Mouse (Mus musculus): Measurements from ENCODE around the gene Isyna1.

Isyna1 gene

GRCm38 (mm10) chr8:70593961-70594609 lies at the start of gene Isyna1:
TSS of gene Isyna1 (plus strand) at chr8:70594373.
- no peak for DNase-seq (ENCODE audit: low read depth in 1 of 2, low spot score in 2 of 2)

- DNase-seq (ENCODE audit: low read depth in 1 of 2, low spot score in 2 of 2), result peak in 1 of 2 experiments; percentile 36
Measured at GRCm38 (mm10) chr8:70546412-70546811, 47.8 kb upstream of the Isyna1 start.

- DNase-seq (ENCODE audit: low read depth in 1 of 2, low spot score in 2 of 2), result no peak
Measured at GRCm38 (mm10) chr8:70547762-70548161, 46.4 kb upstream of the Isyna1 start.

- DNase-seq (ENCODE audit: low read depth in 1 of 2, low spot score in 2 of 2), result no peak
Measured at GRCm38 (mm10) chr8:70549412-70550184, 44.6 kb upstream of the Isyna1 start.

GRCm38 (mm10) chr8:70551558-70552161 lies 42.5 kb upstream of the Isyna1 start:
- DNase-seq (ENCODE audit: low read depth in 1 of 2, low spot score in 2 of 2), result no peak

- DNase-seq (ENCODE audit: low read depth in 1 of 2, low spot score in 2 of 2), result no peak
Measured at GRCm38 (mm10) chr8:70552836-70553235, 41.3 kb upstream of the Isyna1 start.

GRCm38 (mm10) chr8:70553740-70554139 lies 40.4 kb upstream of the Isyna1 start:
- no peak for DNase-seq (ENCODE audit: low read depth in 1 of 2, low spot score in 2 of 2)

GRCm38 (mm10) chr8:70555079-70555747 lies 39.0 kb upstream of the Isyna1 start:
- DNase-seq (ENCODE audit: low read depth in 1 of 2, low spot score in 2 of 2), result no peak

- no peak for DNase-seq (ENCODE audit: low read depth in 1 of 2, low spot score in 2 of 2)
Measured at GRCm38 (mm10) chr8:70558334-70558733, 35.8 kb upstream of the Isyna1 start.

- DNase-seq (ENCODE audit: low read depth in 1 of 2, low spot score in 2 of 2), result no peak
Measured at GRCm38 (mm10) chr8:70558983-70559382, 35.2 kb upstream of the Isyna1 start.

- DNase-seq (ENCODE audit: low read depth in 1 of 2, low spot score in 2 of 2), result peak in 1 of 2 experiments; percentile 30
Measured at GRCm38 (mm10) chr8:70560096-70560495, 34.1 kb upstream of the Isyna1 start.

- no peak for DNase-seq (ENCODE audit: low read depth in 1 of 2, low spot score in 2 of 2)
Measured at GRCm38 (mm10) chr8:70560564-70560963, 33.6 kb upstream of the Isyna1 start.

GRCm38 (mm10) chr8:70561357-70561756 lies 32.8 kb upstream of the Isyna1 start:
- no peak for DNase-seq (ENCODE audit: low read depth in 1 of 2, low spot score in 2 of 2)

GRCm38 (mm10) chr8:70561809-70562535 lies 32.2 kb upstream of the Isyna1 start:
- DNase-seq (ENCODE audit: low read depth in 1 of 2, low spot score in 2 of 2), result no peak

GRCm38 (mm10) chr8:70562802-70563201 lies 31.4 kb upstream of the Isyna1 start:
- no peak for DNase-seq (ENCODE audit: low read depth in 1 of 2, low spot score in 2 of 2)

GRCm38 (mm10) chr8:70563763-70564387 lies 30.3 kb upstream of the Isyna1 start:
- no peak for DNase-seq (ENCODE audit: low read depth in 1 of 2, low spot score in 2 of 2)

- DNase-seq (ENCODE audit: low read depth in 1 of 2, low spot score in 2 of 2), result no peak
Measured at GRCm38 (mm10) chr8:70564696-70565235, 29.4 kb upstream of the Isyna1 start.

GRCm38 (mm10) chr8:70565561-70565960 lies 28.6 kb upstream of the Isyna1 start:
- no peak for DNase-seq (ENCODE audit: low read depth in 1 of 2, low spot score in 2 of 2)

- DNase-seq (ENCODE audit: low read depth in 1 of 2, low spot score in 2 of 2), result no peak
Measured at GRCm38 (mm10) chr8:70570360-70570759, 23.8 kb upstream of the Isyna1 start.

- no peak for DNase-seq (ENCODE audit: low read depth in 1 of 2, low spot score in 2 of 2)
Measured at GRCm38 (mm10) chr8:70570990-70571389, 23.2 kb upstream of the Isyna1 start.
